Mouse (Mus musculus) kidney, postnatal 0 days (tissue): ENCODE measurements at regions not wholly inside any gene's neighbourhood (a gene's known extent, or its start where the extent isn't known, plus 50 kb on each side); places are given as distances from the start of the nearest gene placed in this dataset.

Source experiments
- ATAC-seq: fragments of 200-750 bp; cut with Nextera tagmentation; replicated peaks from 2 replicates; pipeline ENCODE4 v1.8.0; 2017; ENCODE audit warnings: low read depth, moderate number of reproducible peaks, moderate TSS enrichment, moderate library complexity; ENCODE audit not compliant: low FRiP score
- DNase-seq: peaks from one replicate; pipeline ENCODE4 v3.0.0-alpha.2; 2016; ENCODE audit warnings: low spot score
- H3K27ac ChIP-seq: fragments of 300-500 bp; sonication (generic); 2 replicates; pipeline ENCODE4 v1.5.1; 2014; ENCODE audit warnings: mild to moderate bottlenecking
- H3K27me3 ChIP-seq: fragments of 300-500 bp; sonication (generic); 2 replicates; pipeline ENCODE4 v1.6.1; 2014; ENCODE audit warnings: low read length, mixed read lengths; ENCODE audit not compliant: insufficient read depth
- H3K36me3 ChIP-seq: fragments of 300-500 bp; sonication (generic); 2 replicates; pipeline ENCODE4 v1.6.1; 2014; ENCODE audit warnings: low read length, mixed read lengths; ENCODE audit not compliant: insufficient read depth
- H3K4me1 ChIP-seq: fragments of 300-500 bp; sonication (generic); replicated peaks from 2 replicates; pipeline ENCODE4 v1.6.1; 2014; ENCODE audit warnings: antibody characterized with exemption, low read length, mixed read lengths; ENCODE audit not compliant: insufficient read depth
- H3K4me2 ChIP-seq: fragments of 300-500 bp; sonication (generic); 2 replicates; pipeline ENCODE4 v1.6.1; 2014; ENCODE audit warnings: mild to moderate bottlenecking, low read length, moderate library complexity, mixed read lengths
- H3K4me3 ChIP-seq: fragments of 300-500 bp; sonication (generic); replicated peaks from 2 replicates; pipeline ENCODE4 v1.5.1; 2014; ENCODE audit warnings: low read depth, low read length
- H3K9ac ChIP-seq: fragments of 300-500 bp; sonication (generic); 2 replicates; pipeline ENCODE4 v1.6.1; 2014; ENCODE audit warnings: low read depth, low read length
- H3K9me3 ChIP-seq: fragments of 300-500 bp; sonication (generic); replicated peaks from 2 replicates; pipeline ENCODE4 v1.6.1; 2016; ENCODE audit warnings: low read length, inconsistent platforms, mixed read lengths
- CTCF ChIP-seq: IDR thresholded peaks from 2 replicates; pipeline ENCODE4 v1.5.1; 2016; ENCODE audit warnings: antibody characterized with exemption, low read depth, mild to moderate bottlenecking, moderate library complexity
- WGBS: fragments of 180-500 bp; shearing (Covaris S2); extraction: QIAGEN DNeasy Blood & Tissue Kit; methylation state at CpG from one replicate; pipeline ENCODE4 v1.1.7; 2014; 5-methylcytosine and 5-hydroxymethylcytosine counted together

DNA sequence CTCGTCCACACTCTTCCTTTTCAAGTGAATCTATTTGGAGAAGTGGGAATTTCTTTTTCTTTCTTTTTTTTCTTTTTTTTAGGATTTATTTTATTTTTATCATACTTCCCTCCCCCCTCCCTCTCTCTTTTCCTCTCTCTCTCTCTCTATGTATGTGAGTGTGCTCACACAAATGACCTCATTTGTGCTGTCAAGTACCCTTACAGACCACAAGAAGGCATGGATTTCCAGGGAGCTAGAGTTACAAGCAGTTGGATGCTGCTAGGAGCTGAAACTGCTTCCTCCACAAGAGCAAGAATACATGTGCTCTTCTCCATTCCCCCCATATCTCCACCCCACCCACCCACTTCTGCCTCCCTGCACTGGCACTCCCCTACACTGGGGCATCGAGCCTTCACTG lies 94.6 kb upstream of the Man2a1 start:
- no peak overlapping the region for H3K27ac ChIP-seq
- 82% methylated on average over 2 of the region's 2 CpGs for WGBS
- no peak overlapping the region for H3K9ac ChIP-seq
- ATAC-seq (no peak), DNase-seq (no peak)
- H3K36me3 ChIP-seq, result no peaks in the 10 kb centered on the region
- no peak overlapping the region for H3K4me3 ChIP-seq
- no peaks in the 10 kb centered on the region for H3K9me3 ChIP-seq
- H3K4me2 ChIP-seq, result no peak overlapping the region
- H3K27me3 ChIP-seq, result no peaks in the 10 kb centered on the region
- no peaks in the 10 kb centered on the region for H3K4me1 ChIP-seq
- no peak for TF ChIP-seq CTCF

DNA sequence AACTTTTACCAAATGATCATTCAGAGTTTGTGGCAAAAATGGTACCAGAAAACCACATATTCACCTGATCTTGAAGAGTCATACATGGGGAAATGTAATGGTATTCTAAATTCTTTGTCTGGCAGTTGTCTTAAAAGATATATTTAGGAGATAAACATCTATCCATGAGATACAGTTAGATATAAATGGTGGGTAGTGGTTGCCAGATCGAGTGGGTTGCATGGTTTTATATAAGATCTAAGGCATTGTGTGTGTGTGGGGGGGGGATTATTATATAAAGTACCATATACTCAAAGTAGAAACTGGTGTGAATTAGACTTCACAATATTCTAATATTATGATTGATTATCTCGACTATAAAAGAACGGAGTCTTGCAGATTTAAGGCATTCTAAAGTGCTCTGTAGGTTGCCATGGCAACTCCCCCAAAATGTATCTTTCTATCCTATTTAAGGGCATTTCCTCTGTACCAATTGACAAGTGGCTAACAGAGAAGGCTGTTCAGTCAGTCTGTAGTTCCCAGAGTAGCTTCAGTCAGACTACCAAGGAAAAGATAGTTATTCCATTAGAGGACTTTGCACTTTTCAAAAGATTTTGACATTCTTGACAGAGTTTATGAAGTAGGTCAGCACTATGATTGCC lies 89.3 kb upstream of the Man2a1 start:
- Histone ChIP-seq H3K4me3 (no peak overlapping the region), H3K9me3 (no peaks in the 10 kb centered on the region), H3K4me1 (no peaks in the 10 kb centered on the region), H3K36me3 (no peaks in the 10 kb centered on the region), H3K4me2 (no peak overlapping the region), H3K27me3 (no peaks in the 10 kb centered on the region), H3K27ac (no peak overlapping the region), H3K9ac (no peak overlapping the region)
- no peak for ATAC-seq
- no peak for TF ChIP-seq CTCF
- 87% methylated on average over 3 of the region's 3 CpGs for WGBS
- DNase-seq, result no peak

- Histone ChIP-seq H3K4me1 (no peaks in the 10 kb centered on the region), H3K27ac (no peak overlapping the region), H3K4me2 (no peak overlapping the region), H3K9ac (no peak overlapping the region), H3K4me3 (no peak overlapping the region), H3K9me3 (no peaks in the 10 kb centered on the region), H3K36me3 (no peaks in the 10 kb centered on the region), H3K27me3 (no peaks in the 10 kb centered on the region)
- DNase-seq (no peak), ATAC-seq (no peak)
- WGBS, result 76% methylated on average over 8 of the region's 8 CpGs
- TF ChIP-seq CTCF, result peak; percentile 54
These were observed 78.3 kb upstream of the Man2a1 start for GRCm38 (mm10) chr17:64522213-64522612.

DNA sequence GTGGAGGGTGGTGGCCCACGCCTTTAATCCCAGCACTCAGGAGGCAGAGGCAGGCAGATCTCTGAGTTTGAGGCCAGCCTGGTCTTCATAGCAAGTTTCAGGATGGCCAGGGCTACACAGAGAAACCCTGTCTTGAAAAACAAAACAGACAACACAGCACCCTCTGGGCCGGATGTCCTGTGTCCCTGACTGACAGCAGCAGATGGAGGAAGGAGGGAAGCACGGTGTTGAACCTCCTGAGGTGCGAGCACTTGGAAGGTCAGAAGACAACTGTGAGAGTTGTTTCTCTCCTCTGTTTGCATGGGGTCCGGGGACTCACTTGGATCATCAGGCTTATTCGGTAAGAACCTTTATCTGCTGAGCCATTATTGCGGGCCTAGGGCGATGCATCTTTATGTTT lies 76.6 kb upstream of the Man2a1 start:
- H3K9ac ChIP-seq, result no peak overlapping the region
- H3K27ac ChIP-seq, result no peak overlapping the region
- DNase-seq, result no peak
- no peaks in the 10 kb centered on the region for H3K36me3 ChIP-seq
- H3K9me3 ChIP-seq, result no peaks in the 10 kb centered on the region
- TF ChIP-seq CTCF, result no peak
- WGBS, result 91% methylated on average over 8 of the region's 8 CpGs
- H3K4me2 ChIP-seq, result no peak overlapping the region
- H3K4me3 ChIP-seq, result no peak overlapping the region
- ATAC-seq, result no peak
- no peaks in the 10 kb centered on the region for H3K27me3 ChIP-seq
- no peaks in the 10 kb centered on the region for H3K4me1 ChIP-seq

DNA sequence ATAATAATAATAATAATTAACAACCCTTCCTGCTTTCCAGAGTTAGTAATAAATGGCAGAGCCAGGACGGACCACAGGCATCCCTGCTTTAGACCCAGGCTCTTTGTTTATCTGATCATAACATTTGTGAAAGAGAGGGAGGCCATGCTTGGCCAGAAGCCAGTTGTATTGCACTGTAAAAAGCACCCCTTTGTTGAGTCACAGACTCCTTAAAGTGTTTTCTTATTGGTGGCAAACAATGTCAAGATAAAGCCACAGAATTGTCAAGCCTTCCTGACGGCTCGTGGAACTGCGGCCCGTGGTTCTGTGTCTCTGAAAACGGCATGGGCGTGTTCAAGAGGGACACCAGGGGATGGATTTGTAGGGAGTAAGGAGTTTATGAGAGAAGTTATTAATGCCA lies 72.7 kb upstream of the Man2a1 start:
- Histone ChIP-seq H3K27me3 (no peaks in the 10 kb centered on the region), H3K4me3 (no peak overlapping the region), H3K4me2 (no peak overlapping the region), H3K9me3 (no peaks in the 10 kb centered on the region), H3K4me1 (no peaks in the 10 kb centered on the region), H3K27ac (no peak overlapping the region), H3K9ac (no peak overlapping the region), H3K36me3 (no peaks in the 10 kb centered on the region)
- DNase-seq, result no peak
- TF ChIP-seq CTCF, result no peak
- WGBS, result 72% methylated on average over 7 of the region's 7 CpGs
- no peak for ATAC-seq

DNA sequence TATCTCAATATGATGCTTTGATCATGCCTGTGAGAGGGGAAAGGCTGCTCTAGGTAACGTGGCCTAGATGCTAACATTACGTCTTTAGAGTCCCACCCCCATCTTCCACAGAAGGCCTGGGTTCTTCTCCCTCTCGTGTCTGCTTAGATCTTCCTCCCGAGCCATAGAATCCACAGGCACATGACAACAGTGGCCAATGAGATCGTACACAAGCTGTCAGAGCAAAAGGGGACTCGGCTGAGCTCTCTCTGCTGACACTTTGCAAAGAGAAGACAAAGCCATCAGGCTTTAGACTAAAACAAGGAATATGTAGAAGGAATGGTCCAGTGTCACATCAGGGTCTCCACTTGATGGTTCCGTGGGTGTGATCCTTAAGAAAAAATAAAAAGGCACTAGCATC lies 72.1 kb upstream of the Man2a1 start:
- no peak for TF ChIP-seq CTCF
- ATAC-seq, result no peak
- no peaks in the 10 kb centered on the region for H3K27me3 ChIP-seq
- no peak overlapping the region for H3K4me3 ChIP-seq
- no peaks in the 10 kb centered on the region for H3K4me1 ChIP-seq
- DNase-seq, result no peak
- no peaks in the 10 kb centered on the region for H3K36me3 ChIP-seq
- WGBS, result 89% methylated on average over 7 of the region's 7 CpGs
- no peaks in the 10 kb centered on the region for H3K9me3 ChIP-seq
- H3K9ac ChIP-seq, result no peak overlapping the region
- no peak overlapping the region for H3K27ac ChIP-seq
- no peak overlapping the region for H3K4me2 ChIP-seq
